Mouse (Mus musculus): ENCODE measurements around the gene Rpl36a. TPM values are rescaled to one million over a fixed set of nuclear protein-coding genes. Genes with fewer than 3 reads are reported as not detected.

Gene Rpl36a
- polyA plus RNA-seq, 1 experiment from 2014 or later = 220 TPM

Other genes starting within 250 kb of the Rpl36a start
- 14.2 and 16.8 TPM in 2 replicates for gene Drp2, start 181.1 kb upstream of the Rpl36a start, polyA plus RNA-seq (2015; fragmentation: Nextera tagmentation; extraction: Ambion mirVana)
- gene Taf7l, start 109.2 kb upstream of the Rpl36a start, polyA plus RNA-seq (2015; fragmentation: Nextera tagmentation; extraction: Ambion mirVana) = not detected in 2 replicates
- 46.8 and 46.9 TPM in 2 replicates for gene Timm8a1, start 43.8 kb upstream of the Rpl36a start, polyA plus RNA-seq (2015; fragmentation: Nextera tagmentation; extraction: Ambion mirVana)
- 0.28 and 0.45 TPM in 2 replicates for gene Btk, start 2.1 kb upstream of the Rpl36a start, polyA plus RNA-seq (2015; fragmentation: Nextera tagmentation; extraction: Ambion mirVana)
- gene Gla, start 15.5 kb downstream of the Rpl36a start, polyA plus RNA-seq (2015; fragmentation: Nextera tagmentation; extraction: Ambion mirVana) = 2.9 and 3.4 TPM in 2 replicates
- gene Hnrnph2, start 15.5 kb downstream of the Rpl36a start, polyA plus RNA-seq (2015; fragmentation: Nextera tagmentation; extraction: Ambion mirVana) = 174 and 177 TPM in 2 replicates
- 7.3 and 7.8 TPM in 2 replicates for gene Armcx4, start 100.9 kb downstream of the Rpl36a start, polyA plus RNA-seq (2015; fragmentation: Nextera tagmentation; extraction: Ambion mirVana)
- gene Armcx1, start 132.3 kb downstream of the Rpl36a start, polyA plus RNA-seq (2015; fragmentation: Nextera tagmentation; extraction: Ambion mirVana) = 71.0 and 73.6 TPM in 2 replicates
- 30.2 and 33.2 TPM in 2 replicates for gene Armcx6, start 165.8 kb downstream of the Rpl36a start, polyA plus RNA-seq (2015; fragmentation: Nextera tagmentation; extraction: Ambion mirVana)
- gene Armcx3, start 170.9 kb downstream of the Rpl36a start, polyA plus RNA-seq (2015; fragmentation: Nextera tagmentation; extraction: Ambion mirVana) = 77.1 and 80.7 TPM in 2 replicates
- 70.6 and 75.7 TPM in 2 replicates for gene Armcx2, start 223.6 kb downstream of the Rpl36a start, polyA plus RNA-seq (2015; fragmentation: Nextera tagmentation; extraction: Ambion mirVana)

All from forebrain, embryonic 15.5 days (tissue).